Mouse (Mus musculus) hindbrain, embryonic 14.5 days (tissue): ENCODE measurements around the gene Timeless. TPM values are rescaled to one million over a fixed set of nuclear protein-coding genes. Genes with fewer than 3 reads are reported as not detected.
A peak's percentile ranks its signal among the peaks of the same experiment; 100 is the strongest.

Experiments used
- ATAC-seq: fragments of 200-750 bp; cut with Nextera tagmentation; 2 replicates; pipeline ENCODE4 v1.8.0; 2017; ENCODE audit warnings: moderate number of reproducible peaks, mild to moderate bottlenecking, moderate TSS enrichment, moderate library complexity; ENCODE audit not compliant: low FRiP score
- DNase-seq: peaks from one replicate; pipeline ENCODE4 v3.0.0-alpha.2; 2015; ENCODE audit warnings: low spot score
- H3K27ac ChIP-seq: fragments of 300-500 bp; sonication (generic); 2 replicates; pipeline ENCODE4 v1.5.1; 2014; ENCODE audit warnings: mild to moderate bottlenecking, moderate library complexity
- H3K27me3 ChIP-seq: fragments of 300-500 bp; sonication (generic); 2 replicates; pipeline ENCODE4 v1.6.1; 2014; ENCODE audit warnings: mild to moderate bottlenecking, low read length, mixed read lengths; ENCODE audit not compliant: control insufficient read depth, insufficient read depth
- H3K36me3 ChIP-seq: fragments of 300-500 bp; sonication (generic); replicated peaks from 2 replicates; pipeline ENCODE4 v1.6.1; 2014; ENCODE audit not compliant: control insufficient read depth, insufficient read depth
- H3K4me1 ChIP-seq: fragments of 300-500 bp; sonication (generic); replicated peaks from 2 replicates; pipeline ENCODE4 v1.6.1; 2014; ENCODE audit warnings: antibody characterized with exemption, low read length, mixed read lengths; ENCODE audit not compliant: control insufficient read depth, insufficient read depth
- H3K4me2 ChIP-seq: fragments of 300-500 bp; sonication (generic); replicated peaks from 2 replicates; pipeline ENCODE4 v1.6.1; 2014; ENCODE audit warnings: mild to moderate bottlenecking, moderate library complexity
- H3K4me3 ChIP-seq: fragments of 300-500 bp; sonication (generic); replicated peaks from 2 replicates; pipeline ENCODE4 v1.5.1; 2014; ENCODE audit warnings: mild to moderate bottlenecking, low read length
- H3K9ac ChIP-seq: fragments of 300-500 bp; sonication (generic); 2 replicates; pipeline ENCODE4 v1.6.1; 2014
- H3K9me3 ChIP-seq: fragments of 300-500 bp; sonication (generic); 2 replicates; pipeline ENCODE4 v1.6.1; 2016; ENCODE audit warnings: low read length; ENCODE audit not compliant: control insufficient read depth
- WGBS: fragments of 180-500 bp; shearing (Covaris S2); extraction: QIAGEN DNeasy Blood & Tissue Kit; methylation state at CpG from one replicate; pipeline ENCODE4 v1.1.7; 2014; 5-methylcytosine and 5-hydroxymethylcytosine counted together
- polyA plus RNA-seq: library from polyadenylated mRNA; unstranded; fragments of >200 nt; fragmentation: Nextera tagmentation; extraction: Ambion mirVana; gene quantifications from 2 replicates; pipeline ENCODE4 v1.2.1, GENCODE M21; 2014

Gene Timeless
- polyA plus RNA-seq, 1 experiment from 2014 or later, result 16.7 TPM

GRCm38 (mm10) chr10:128225538-128225937, 6.3 kb upstream of the Timeless start, which contains the start of gene Mip:
Mip (plus strand) TSS chr10:128225838.
- Histone ChIP-seq H3K4me1 (no peaks in the 10 kb centered on the region), H3K4me2 (no peak within 1 kb of the TSS), H3K27me3 (no peaks in the 10 kb centered on the region), H3K27ac (no peak within 1 kb of the TSS), H3K4me3 (no peak within 1 kb of the TSS), H3K9me3 (no peaks in the 10 kb centered on the region), H3K9ac (no peak within 1 kb of the TSS), H3K36me3 (no peaks in the 10 kb centered on the region)
- no peak for DNase-seq
- no peak for ATAC-seq
- 49% methylated on average over 4 of the region's 4 CpGs for WGBS

GRCm38 (mm10) chr10:128227592-128227991, 4.3 kb upstream of the Timeless start:
- Histone ChIP-seq H3K36me3 (no peaks in the 10 kb centered on the region), H3K9me3 (no peaks in the 10 kb centered on the region), H3K27me3 (no peaks in the 10 kb centered on the region), H3K27ac (no peak overlapping the region), H3K4me1 (no peaks in the 10 kb centered on the region), H3K4me3 (no peak overlapping the region), H3K4me2 (no peak overlapping the region), H3K9ac (no peak overlapping the region)
- WGBS, result 90% methylated on average over 9 of the region's 9 CpGs
- ATAC-seq (no peak), DNase-seq (no peak)

- no peak overlapping the region for H3K27ac ChIP-seq
Observed at GRCm38 (mm10) chr10:128228009-128228408, 3.9 kb upstream of the Timeless start.

GRCm38 (mm10) chr10:128230582-128230981, 1.3 kb upstream of the Timeless start:
- H3K27me3 ChIP-seq, result no peaks in the 10 kb centered on the region
- H3K4me2 ChIP-seq, result no peak overlapping the region
- no peak overlapping the region for H3K4me3 ChIP-seq
- H3K27ac ChIP-seq, result no peak overlapping the region
- ATAC-seq, result no peak
- H3K9ac ChIP-seq, result no peak overlapping the region
- 0 out of 2 replicates have a peak, but pooled peaks cover 7% of the 10 kb centered on the region for H3K4me1 ChIP-seq
- WGBS, result 82% methylated on average over 12 of the region's 12 CpGs
- no peaks in the 10 kb centered on the region for H3K36me3 ChIP-seq
- DNase-seq, result no peak
- H3K9me3 ChIP-seq, result no peaks in the 10 kb centered on the region

More at GRCm38 (mm10) chr10:128228009-128228408, 3.9 kb upstream of the Timeless start:
- WGBS, result 93% methylated on average over 8 of the region's 8 CpGs
- Histone ChIP-seq H3K36me3 (no peaks in the 10 kb centered on the region), H3K27me3 (no peaks in the 10 kb centered on the region), H3K9me3 (no peaks in the 10 kb centered on the region), H3K4me3 (no peak overlapping the region), H3K9ac (no peak overlapping the region), H3K4me2 (no peak overlapping the region), H3K4me1 (0 out of 2 replicates have a peak, but pooled peaks cover 4% of the 10 kb centered on the region)
- ATAC-seq (no peak), DNase-seq (no peak)

- H3K27ac ChIP-seq, result no peak overlapping the region
- ATAC-seq, result no peak
- no peaks in the 10 kb centered on the region for H3K9me3 ChIP-seq
- peak overlapping the region; percentile 76 for H3K4me3 ChIP-seq
- H3K36me3 ChIP-seq, result no peaks in the 10 kb centered on the region
- no peaks in the 10 kb centered on the region for H3K27me3 ChIP-seq
- H3K4me1 ChIP-seq, result 0 out of 2 replicates have a peak, but pooled peaks cover 7% of the 10 kb centered on the region
- DNase-seq, result no peak
- peak overlapping the region; percentile 61 for H3K9ac ChIP-seq
- 28% methylated on average over 5 of the region's 5 CpGs for WGBS
- H3K4me2 ChIP-seq, result peak overlapping the region; percentile 60
Observed at GRCm38 (mm10) chr10:128231146-128231545, 719 bp upstream of the Timeless start.

- Histone ChIP-seq H3K27ac (peak overlapping the region; percentile 86), H3K36me3 (no peaks in the 10 kb centered on the region), H3K27me3 (no peaks in the 10 kb centered on the region), H3K4me2 (peak overlapping the region; percentile 60), H3K9ac (peak overlapping the region; percentile 61), H3K9me3 (no peaks in the 10 kb centered on the region), H3K4me1 (0 out of 2 replicates have a peak, but pooled peaks cover 7% of the 10 kb centered on the region), H3K4me3 (peak overlapping the region; percentile 76)
- peak; percentile 80 for DNase-seq
- WGBS, result 1% methylated on average over 14 of the region's 14 CpGs
- no peak for ATAC-seq
Observed at GRCm38 (mm10) chr10:128232420-128232985, 638 bp downstream of the Timeless start.

GRCm38 (mm10) chr10:128236321-128236720, 4.5 kb downstream of the Timeless start:
- WGBS, result 79% methylated on average over 4 of the region's 4 CpGs
- Histone ChIP-seq H3K9ac (no peak overlapping the region), H3K9me3 (no peaks in the 10 kb centered on the region), H3K27ac (no peak overlapping the region), H3K36me3 (0 out of 2 replicates have a peak, but pooled peaks cover 3% of the 10 kb centered on the region), H3K4me3 (no peak overlapping the region), H3K4me2 (no peak overlapping the region), H3K4me1 (0 out of 2 replicates have a peak, but pooled peaks cover 7% of the 10 kb centered on the region), H3K27me3 (no peaks in the 10 kb centered on the region)
- ATAC-seq (no peak), DNase-seq (no peak)

- Histone ChIP-seq H3K9me3 (no peaks in the 10 kb centered on the region), H3K4me2 (no peak overlapping the region), H3K9ac (no peak overlapping the region), H3K4me3 (no peak overlapping the region), H3K27ac (no peak overlapping the region), H3K27me3 (no peaks in the 10 kb centered on the region), H3K4me1 (0 out of 2 replicates have a peak, but pooled peaks cover 4% of the 10 kb centered on the region), H3K36me3 (peaks cover 18% of the 10 kb centered on the region; the same call in 1 of the 2 replicates)
- 75% methylated on average over 15 of the region's 15 CpGs for WGBS
- DNase-seq (no peak), ATAC-seq (no peak)
Observed at GRCm38 (mm10) chr10:128237807-128238480, 6.1 kb downstream of the Timeless start.

- DNase-seq (no peak), ATAC-seq (no peak)
- 97% methylated on average over 4 of the region's 4 CpGs for WGBS
- peaks cover 27% of the 10 kb centered on the region for H3K36me3 ChIP-seq
- no peak overlapping the region for H3K9ac ChIP-seq
- H3K4me2 ChIP-seq, result no peak overlapping the region
- no peaks in the 10 kb centered on the region for H3K4me1 ChIP-seq
- no peaks in the 10 kb centered on the region for H3K9me3 ChIP-seq
- no peaks in the 10 kb centered on the region for H3K27me3 ChIP-seq
- H3K4me3 ChIP-seq, result no peak overlapping the region
- H3K27ac ChIP-seq, result no peak overlapping the region
Observed at GRCm38 (mm10) chr10:128239140-128239539, 7.3 kb downstream of the Timeless start.
